Mouse (Mus musculus): ENCODE data around the gene Cdyl. TPM values are rescaled to one million over a fixed set of nuclear protein-coding genes. Genes with fewer than 3 reads are reported as not detected.

Cdyl gene
- polyA plus RNA-seq (2015; fragmentation: Nextera tagmentation; extraction: Ambion mirVana): 5.8 and 5.9 TPM in 2 replicates

- DNase-seq (no peak), ATAC-seq (no peak)
- no peaks in the 10 kb centered on the region for H3K4me1 ChIP-seq (ENCODE audit: insufficient read depth)
- no peaks in the 10 kb centered on the region for H3K36me3 ChIP-seq (replicated peaks; ENCODE audit: insufficient read depth, low read length)
- WGBS (ENCODE audit: insufficient replicate concordance): 64% methylated on average over 4 of the region's 4 CpGs
- no peak within 1 kb of the TSS for H3K4me3 ChIP-seq (ENCODE audit: low read depth, low read length)
- no peak within 1 kb of the TSS for H3K9ac ChIP-seq (replicated peaks)
- TF ChIP-seq EP300 (IDR thresholded peaks at IDR 0.05; ENCODE audit: low read depth): no peak
- TF ChIP-seq CTCF (IDR thresholded peaks at IDR 0.05; ENCODE audit: low read depth): no peak
- no peak within 1 kb of the TSS for H3K27ac ChIP-seq (ENCODE audit: low read depth)
- H3K4me2 ChIP-seq (ENCODE audit: low read depth, low read length): no peak within 1 kb of the TSS
- no peaks in the 10 kb centered on the region for H3K9me3 ChIP-seq (ENCODE audit: low read length)
- no peaks in the 10 kb centered on the region for H3K27me3 ChIP-seq (ENCODE audit: insufficient read depth, low read length)
Measured at GRCm38 (mm10) chr13:35659406-35659985, at the start of gene Cdyl. Gene Cdyl, plus strand, starts transcription at chr13:35659833.

- Histone ChIP-seq H3K36me3 (replicated peaks; ENCODE audit: insufficient read depth, low read length) (no peaks in the 10 kb centered on the region), H3K9me3 (ENCODE audit: low read length) (no peaks in the 10 kb centered on the region), H3K27ac (ENCODE audit: low read depth) (no peak overlapping the region), H3K4me2 (ENCODE audit: low read depth, low read length) (no peak overlapping the region), H3K4me1 (ENCODE audit: insufficient read depth) (peaks cover 20% of the 10 kb centered on the region), H3K27me3 (ENCODE audit: insufficient read depth, low read length) (no peaks in the 10 kb centered on the region), H3K4me3 (ENCODE audit: low read depth, low read length) (no peak overlapping the region), H3K9ac (replicated peaks) (no peak overlapping the region)
- DNase-seq (no peak), ATAC-seq (no peak)
- TF ChIP-seq EP300 (IDR thresholded peaks at IDR 0.05; ENCODE audit: low read depth) (peak; percentile 73), CTCF (IDR thresholded peaks at IDR 0.05; ENCODE audit: low read depth) (no peak)
Measured at GRCm38 (mm10) chr13:35610718-35611117, 48.9 kb upstream of the Cdyl start.

GRCm38 (mm10) chr13:35612506-35612905 lies 47.1 kb upstream of the Cdyl start:
- no peak for DNase-seq
- Histone ChIP-seq H3K4me3 (ENCODE audit: low read depth, low read length) (no peak overlapping the region), H3K36me3 (replicated peaks; ENCODE audit: insufficient read depth, low read length) (no peaks in the 10 kb centered on the region), H3K4me1 (ENCODE audit: insufficient read depth) (peaks cover 32% of the 10 kb centered on the region), H3K9me3 (ENCODE audit: low read length) (no peaks in the 10 kb centered on the region), H3K4me2 (ENCODE audit: low read depth, low read length) (no peak overlapping the region), H3K27me3 (ENCODE audit: insufficient read depth, low read length) (no peaks in the 10 kb centered on the region), H3K27ac (ENCODE audit: low read depth) (no peak overlapping the region), H3K9ac (replicated peaks) (no peak overlapping the region)
- WGBS (ENCODE audit: insufficient replicate concordance): 80% methylated on average over 1 of the region's 1 CpGs
- TF ChIP-seq EP300 (IDR thresholded peaks at IDR 0.05; ENCODE audit: low read depth): no peak
- no peak for TF ChIP-seq CTCF (IDR thresholded peaks at IDR 0.05; ENCODE audit: low read depth)
- ATAC-seq: no peak

GRCm38 (mm10) chr13:35614832-35615479 lies 44.7 kb upstream of the Cdyl start:
- H3K36me3 ChIP-seq (replicated peaks; ENCODE audit: insufficient read depth, low read length): no peaks in the 10 kb centered on the region
- 40% methylated on average over 4 of the region's 4 CpGs for WGBS (ENCODE audit: insufficient replicate concordance)
- H3K4me3 ChIP-seq (ENCODE audit: low read depth, low read length): no peak overlapping the region
- H3K9me3 ChIP-seq (ENCODE audit: low read length): no peaks in the 10 kb centered on the region
- peaks cover 32% of the 10 kb centered on the region for H3K4me1 ChIP-seq (ENCODE audit: insufficient read depth)
- 0 out of 2 replicates have a peak overlapping the region, but pooled peaks have one; percentile 21 for H3K9ac ChIP-seq (replicated peaks)
- TF ChIP-seq EP300 (IDR thresholded peaks at IDR 0.05; ENCODE audit: low read depth): peak; percentile 96
- no peak for TF ChIP-seq CTCF (IDR thresholded peaks at IDR 0.05; ENCODE audit: low read depth)
- DNase-seq (peak; percentile 58), ATAC-seq (peak; percentile 98)
- no peaks in the 10 kb centered on the region for H3K27me3 ChIP-seq (ENCODE audit: insufficient read depth, low read length)
- H3K4me2 ChIP-seq (ENCODE audit: low read depth, low read length): peak overlapping the region; percentile 45
- H3K27ac ChIP-seq (ENCODE audit: low read depth): peak overlapping the region; percentile 84

- peak; percentile 21; the same call in 1 of the 2 replicates for ATAC-seq
- no peak overlapping the region for H3K27ac ChIP-seq (ENCODE audit: low read depth)
- no peaks in the 10 kb centered on the region for H3K36me3 ChIP-seq (replicated peaks; ENCODE audit: insufficient read depth, low read length)
Measured at GRCm38 (mm10) chr13:35616524-35617099, 43.0 kb upstream of the Cdyl start.

GRCm38 (mm10) chr13:35619356-35619755 lies 40.3 kb upstream of the Cdyl start:
- Histone ChIP-seq H3K4me1 (ENCODE audit: insufficient read depth) (peaks cover 22% of the 10 kb centered on the region), H3K4me3 (ENCODE audit: low read depth, low read length) (no peak overlapping the region), H3K36me3 (replicated peaks; ENCODE audit: insufficient read depth, low read length) (no peaks in the 10 kb centered on the region), H3K27me3 (ENCODE audit: insufficient read depth, low read length) (no peaks in the 10 kb centered on the region), H3K27ac (ENCODE audit: low read depth) (no peak overlapping the region), H3K9me3 (ENCODE audit: low read length) (no peaks in the 10 kb centered on the region), H3K4me2 (ENCODE audit: low read depth, low read length) (no peak overlapping the region), H3K9ac (replicated peaks) (no peak overlapping the region)
- WGBS (ENCODE audit: insufficient replicate concordance): 85% methylated on average over 2 of the region's 2 CpGs
- ATAC-seq (no peak), DNase-seq (no peak)
- TF ChIP-seq CTCF (IDR thresholded peaks at IDR 0.05; ENCODE audit: low read depth): no peak
- no peak for TF ChIP-seq EP300 (IDR thresholded peaks at IDR 0.05; ENCODE audit: low read depth)

More at GRCm38 (mm10) chr13:35616524-35617099, 43.0 kb upstream of the Cdyl start:
- Histone ChIP-seq H3K9me3 (ENCODE audit: low read length) (no peaks in the 10 kb centered on the region), H3K27me3 (ENCODE audit: insufficient read depth, low read length) (no peaks in the 10 kb centered on the region), H3K4me3 (ENCODE audit: low read depth, low read length) (no peak overlapping the region), H3K9ac (replicated peaks) (no peak overlapping the region), H3K4me1 (ENCODE audit: insufficient read depth) (peaks cover 24% of the 10 kb centered on the region), H3K4me2 (ENCODE audit: low read depth, low read length) (no peak overlapping the region)
- TF ChIP-seq CTCF (IDR thresholded peaks at IDR 0.05; ENCODE audit: low read depth) (no peak), EP300 (IDR thresholded peaks at IDR 0.05; ENCODE audit: low read depth) (peak; percentile 74; the same call in 1 of the 2 replicates)
- WGBS (ENCODE audit: insufficient replicate concordance): 62% methylated on average over 4 of the region's 4 CpGs
- DNase-seq: no peak
